Mouse (Mus musculus): ENCODE results near the gene Hoxd4.

DNA sequence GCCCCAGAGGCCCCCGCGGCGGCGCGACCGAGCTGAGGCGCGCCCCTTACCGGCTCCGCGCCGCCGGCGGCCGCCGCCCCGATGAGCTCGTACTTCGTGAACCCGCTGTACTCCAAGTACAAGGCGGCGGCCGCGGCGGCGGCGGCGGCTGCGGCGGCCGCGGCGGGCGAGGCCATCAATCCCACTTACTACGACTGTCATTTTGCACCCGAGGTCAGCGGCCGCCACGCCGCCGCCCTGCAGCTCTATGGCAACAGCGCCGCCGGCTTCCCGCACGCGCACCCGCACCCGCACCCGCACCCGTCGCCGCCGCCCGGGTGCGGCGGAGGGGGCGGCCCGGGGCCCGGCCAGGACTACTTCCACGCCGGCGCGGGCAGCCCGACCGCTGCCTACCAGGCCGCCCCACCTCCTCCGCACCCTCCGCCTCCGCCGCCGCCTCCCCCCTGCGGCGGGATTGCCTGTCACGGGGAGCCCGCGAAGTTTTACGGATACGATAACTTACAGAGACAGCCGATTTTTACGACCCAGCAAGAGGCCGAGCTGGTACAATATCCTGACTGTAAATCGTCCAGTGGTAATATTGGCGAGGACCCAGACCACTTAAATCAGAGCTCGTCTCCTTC lies 6.2 kb upstream of the Hoxd4 start:
- TF ChIP-seq CTCF (IDR thresholded peaks at IDR 0.05; ENCODE audit: control insufficient read depth, insufficient read depth, low read length), result no peak
- TF ChIP-seq POLR2A (IDR thresholded peaks at IDR 0.05; ENCODE audit: borderline replicate concordance, control insufficient read depth, low read depth, low read length), result no peak
